Mouse (Mus musculus): Measurements from ENCODE around the gene D930048N14Rik.

DNA sequence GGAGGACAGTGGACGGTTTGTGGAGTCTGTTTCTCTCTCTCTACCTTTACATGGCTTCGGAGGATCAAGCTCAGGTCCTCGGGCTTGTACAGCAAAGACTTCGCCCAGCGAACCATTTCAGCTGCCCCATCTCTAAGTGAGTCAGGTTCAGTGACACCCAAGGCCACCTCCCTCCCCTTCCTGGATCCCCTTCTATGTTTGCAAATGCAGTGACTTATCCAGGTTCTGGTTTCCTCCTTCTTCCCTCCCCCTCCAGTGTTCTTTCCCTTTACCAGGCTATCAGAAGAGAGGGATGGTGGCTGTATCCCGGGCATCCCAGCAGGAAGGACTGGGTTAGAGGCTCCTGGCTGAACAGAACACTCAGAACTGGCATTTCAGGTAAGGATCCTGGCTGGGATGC, 3.0 kb downstream of the D930048N14Rik start:
- TF ChIP-seq CTCF (IDR thresholded peaks at IDR 0.05; ENCODE audit: insufficient read depth, low read length) = no peak
- TF ChIP-seq POLR2A (IDR thresholded peaks at IDR 0.05; ENCODE audit: borderline replicate concordance, extremely low read depth, low read depth, low read length) = no peak

All from lung, adult 2 months (tissue).